Mouse (Mus musculus) ES-Bruce4 (cell line): Measurements from ENCODE around the gene Hdgf. TPM values are rescaled to one million over a fixed set of nuclear protein-coding genes. Genes with fewer than 3 reads are reported as not detected.
"Not testable (repeated sequence)": the region's sequence is repeated elsewhere in the genome, so short reads cannot be mapped to it uniquely, and the experiment has no call there.

ENCODE experiments used
- H3K27ac ChIP-seq: 2 replicates; pipeline ENCODE4 v1.5.1; 2012; ENCODE audit warnings: low read length, inconsistent platforms; ENCODE audit not compliant: insufficient read depth
- H3K27me3 ChIP-seq: 2 replicates; pipeline ENCODE4 v1.6.1; 2012; ENCODE audit warnings: mild to moderate bottlenecking, low read length, inconsistent platforms; ENCODE audit not compliant: control insufficient read depth, poor library complexity, insufficient read depth, severe bottlenecking
- H3K36me3 ChIP-seq: 2 replicates; pipeline ENCODE4 v1.6.1; 2012; ENCODE audit warnings: inconsistent platforms, mild to moderate bottlenecking, low read length, moderate library complexity; ENCODE audit not compliant: control insufficient read depth, poor library complexity, insufficient read depth, severe bottlenecking
- H3K4me1 ChIP-seq: one replicate; pipeline ENCODE4 v1.8.1; 2011; ENCODE audit warnings: low read length; ENCODE audit not compliant: control insufficient read depth, insufficient read depth
- H3K4me3 ChIP-seq: 2 replicates; pipeline ENCODE4 v1.5.1; 2011; ENCODE audit warnings: low read depth, mild to moderate bottlenecking, low read length
- H3K9ac ChIP-seq: 2 replicates; pipeline ENCODE4 v1.6.1; 2012; ENCODE audit warnings: low read depth, mild to moderate bottlenecking, inconsistent platforms; ENCODE audit not compliant: poor library complexity, severe bottlenecking
- H3K9me3 ChIP-seq: replicated peaks from 2 replicates; pipeline ENCODE4 v1.6.1; 2012; ENCODE audit warnings: mild to moderate bottlenecking, low read length, inconsistent platforms; ENCODE audit not compliant: control insufficient read depth, poor library complexity, insufficient read depth, severe bottlenecking
- CTCF ChIP-seq: IDR thresholded peaks from one replicate; pipeline ENCODE4 v1.8.1; 2011; ENCODE audit warnings: low read depth, low read length
- EP300 ChIP-seq: IDR thresholded peaks from 2 replicates; pipeline ENCODE4 v1.6.1; 2011; ENCODE audit warnings: low read depth, low read length; ENCODE audit not compliant: insufficient read depth
- POLR2A ChIP-seq: IDR thresholded peaks from one replicate; pipeline ENCODE4 v1.8.1; 2011; ENCODE audit warnings: low read length; ENCODE audit not compliant: insufficient read depth
- polyA plus RNA-seq: library from polyadenylated mRNA; stranded (reverse); fragments of >200 nt; gene quantifications from 2 replicates; pipeline ENCODE4 v1.2.4, GENCODE M21; 2011; ENCODE audit warnings: low read depth; ENCODE audit not compliant: missing spikeins, insufficient read depth, insufficient read length

Hdgf gene
- polyA plus RNA-seq, 1 experiment: 508 TPM

DNA sequence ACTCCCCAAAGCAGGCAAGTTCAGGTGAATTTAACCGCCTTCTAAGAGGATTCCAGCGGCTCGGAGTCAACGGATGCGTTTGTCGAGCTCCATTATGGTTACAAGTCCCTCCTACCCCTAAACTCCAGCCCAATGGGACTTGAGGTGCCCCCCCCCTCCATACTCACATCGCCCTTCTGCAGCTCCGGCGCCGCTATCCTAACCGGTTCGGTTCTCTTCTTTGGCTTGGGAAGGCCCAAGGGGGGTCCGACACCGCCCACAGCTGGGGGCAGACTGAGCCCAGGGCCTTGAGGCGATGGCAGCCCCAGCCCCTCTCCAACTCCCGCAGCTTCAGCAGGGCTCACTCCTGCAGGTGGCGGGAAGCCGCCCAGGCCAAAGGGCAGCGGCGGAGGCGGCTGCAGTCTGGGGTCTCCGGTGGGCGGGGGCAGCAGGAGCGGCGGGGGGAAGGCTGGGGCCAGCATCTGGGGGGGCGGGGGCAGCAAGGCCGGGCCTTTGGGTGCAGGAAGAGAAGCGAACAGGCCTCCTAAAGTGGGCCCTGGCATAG, 21.3 kb upstream of the Hdgf start:
- Histone ChIP-seq H3K9ac (peak overlapping the region; percentile 96), H3K9me3 (no peaks in the 10 kb centered on the region)
- no peak for TF ChIP-seq EP300
- no peak for TF ChIP-seq CTCF
- no peak for TF ChIP-seq POLR2A

DNA sequence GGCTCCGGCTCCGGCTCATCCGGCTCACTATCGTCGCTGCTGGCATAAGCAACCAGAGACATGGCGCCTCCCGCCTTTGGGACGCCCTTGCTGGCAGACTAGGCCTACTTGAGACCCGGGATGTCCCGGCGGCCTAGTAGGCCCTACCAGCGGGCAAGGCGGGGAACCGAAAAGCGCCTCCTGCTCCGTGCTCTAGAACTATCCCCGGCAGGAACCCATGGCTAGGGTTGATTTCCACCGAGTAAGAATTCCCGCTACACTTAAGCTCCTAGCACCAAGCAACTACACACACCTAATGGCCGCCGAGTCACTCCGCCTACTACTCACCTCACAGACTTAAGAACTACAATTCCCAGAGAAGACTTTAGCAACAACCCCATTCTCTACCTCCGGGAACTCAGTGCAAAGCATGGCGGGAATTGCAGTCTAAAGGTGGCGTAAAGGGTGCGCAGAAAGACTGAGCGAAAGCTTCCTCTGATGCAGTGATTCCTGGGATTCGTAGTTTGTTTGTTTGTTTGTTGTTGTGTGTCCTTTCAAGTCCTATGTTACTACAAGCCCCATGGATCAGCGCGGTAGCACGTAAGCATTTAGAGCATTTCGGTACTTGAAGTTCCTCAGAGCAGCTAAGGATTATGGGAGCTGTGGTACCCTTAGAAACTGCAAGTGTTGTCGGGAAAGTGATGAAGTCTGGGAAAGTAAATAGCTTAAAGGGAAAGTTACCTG, 20.7 kb upstream of the Hdgf start, which contains the start of gene Prcc:
TSS of gene Prcc (minus strand) at position 328 of the 723 bp plus-strand sequence.
- no peaks in the 10 kb centered on the region for H3K9me3 ChIP-seq
- H3K36me3 ChIP-seq: peaks cover 6% of the 10 kb centered on the region
- no peaks in the 10 kb centered on the region for H3K4me1 ChIP-seq
- no peak for TF ChIP-seq EP300
- H3K4me3 ChIP-seq: peak within 1 kb of the TSS; percentile 91
- no peaks in the 10 kb centered on the region for H3K27me3 ChIP-seq
- peak within 1 kb of the TSS; percentile 96 for H3K9ac ChIP-seq
- H3K27ac ChIP-seq: peak within 1 kb of the TSS; percentile 60

More for the DNA sequence above, 21.3 kb upstream of the Hdgf start:
- Histone ChIP-seq H3K4me1 (no peaks in the 10 kb centered on the region), H3K27me3 (no peaks in the 10 kb centered on the region), H3K4me3 (peak overlapping the region; percentile 91), H3K27ac (peak overlapping the region; percentile 60), H3K36me3 (peaks cover 8% of the 10 kb centered on the region)

GRCm38 (mm10) chr3:87886004-87886365, 20.1 kb upstream of the Hdgf start:
- Histone ChIP-seq H3K9ac (peak overlapping the region; percentile 64), H3K27me3 (no peaks in the 10 kb centered on the region), H3K9me3 (no peaks in the 10 kb centered on the region), H3K27ac (no peak overlapping the region; the same call in 1 of the 2 replicates), H3K4me1 (no peaks in the 10 kb centered on the region), H3K36me3 (peaks cover 4% of the 10 kb centered on the region; the same call in 1 of the 2 replicates), H3K4me3 (peak overlapping the region; percentile 75)
- TF ChIP-seq EP300 (no peak), POLR2A (no peak), CTCF (no peak)

DNA sequence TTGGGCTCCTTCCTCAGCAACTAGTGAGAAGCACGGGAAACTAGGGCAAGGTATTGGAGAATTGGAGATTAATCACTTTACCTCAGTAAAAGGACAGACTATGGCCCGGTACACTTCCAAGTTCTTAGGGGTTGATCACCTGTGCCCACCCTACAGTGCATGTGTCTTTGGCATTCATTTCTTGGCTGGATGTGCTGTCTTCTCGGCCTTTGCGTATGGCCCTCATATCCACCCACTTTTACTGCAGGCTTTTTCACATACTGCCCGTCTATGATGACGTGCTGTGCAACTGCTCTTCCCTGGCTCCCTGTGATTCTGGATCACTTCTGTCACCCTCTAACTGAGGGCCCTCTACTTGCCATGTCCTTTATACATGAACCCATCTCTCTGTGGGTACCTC, 19.7 kb upstream of the Hdgf start:
- H3K4me1 ChIP-seq: no peaks in the 10 kb centered on the region
- H3K4me3 ChIP-seq: peak overlapping the region; percentile 75; the same call in 1 of the 2 replicates
- no peaks in the 10 kb centered on the region for H3K27me3 ChIP-seq
- H3K9me3 ChIP-seq: no peaks in the 10 kb centered on the region
- no peak overlapping the region for H3K27ac ChIP-seq
- TF ChIP-seq CTCF: no peak
- H3K9ac ChIP-seq: peak overlapping the region; percentile 64
- peaks cover 4% of the 10 kb centered on the region; the same call in 1 of the 2 replicates for H3K36me3 ChIP-seq

DNA sequence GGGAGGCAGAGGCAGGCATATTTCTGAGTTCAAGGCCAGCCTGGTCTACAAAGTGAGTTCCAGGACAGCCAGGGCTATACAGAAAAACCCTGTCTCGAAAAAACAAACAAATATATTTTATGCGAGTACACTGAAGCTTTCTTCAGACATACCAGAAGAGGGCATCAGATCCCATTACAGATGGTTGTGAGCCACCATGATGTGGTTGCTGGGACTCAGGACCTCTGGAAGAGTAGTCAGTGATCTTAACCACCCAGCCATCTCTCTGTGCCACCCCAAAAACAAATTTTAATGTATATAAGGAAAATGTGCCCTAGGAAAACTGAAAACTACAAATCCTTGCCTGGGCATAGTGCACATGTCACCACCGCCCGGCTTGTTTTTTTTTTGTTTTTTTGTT, 18.7 kb upstream of the Hdgf start:
- not testable (repeated sequence) for H3K9me3 ChIP-seq, H3K4me3 ChIP-seq, H3K27me3 ChIP-seq, H3K36me3 ChIP-seq, H3K4me1 ChIP-seq, H3K9ac ChIP-seq, H3K27ac ChIP-seq
- peak; percentile 5 for TF ChIP-seq CTCF

DNA sequence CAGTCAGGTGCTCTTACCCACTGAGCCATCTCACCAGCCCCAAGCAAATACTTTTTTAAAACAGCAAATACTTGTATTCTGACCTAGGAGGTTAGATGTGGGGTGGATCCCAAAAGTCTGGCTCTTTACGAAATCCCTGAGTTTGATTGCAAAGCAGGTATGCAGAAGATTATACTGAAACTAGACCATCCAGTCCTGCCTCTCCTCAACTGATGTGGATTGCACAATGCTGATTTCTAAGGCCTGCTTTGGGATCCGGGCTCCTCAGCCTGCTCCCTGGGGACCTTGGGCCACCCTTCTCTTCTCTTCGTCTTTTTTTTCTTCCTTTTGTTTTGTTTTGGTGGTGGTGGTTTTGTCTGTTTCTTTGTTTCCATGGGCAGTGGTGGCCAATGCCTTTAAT, 14.6 kb upstream of the Hdgf start:
- Histone ChIP-seq H3K27me3 (no peaks in the 10 kb centered on the region), H3K36me3 (no peaks in the 10 kb centered on the region), H3K4me3 (no peak overlapping the region), H3K27ac (no peak overlapping the region), H3K9me3 (no peaks in the 10 kb centered on the region), H3K4me1 (no peaks in the 10 kb centered on the region), H3K9ac (no peak overlapping the region)
- no peak for TF ChIP-seq CTCF
- no peak for TF ChIP-seq POLR2A
- TF ChIP-seq EP300: no peak
